Mouse (Mus musculus) left cerebral cortex, adult 6 months (tissue): Measurements from ENCODE around the gene Lama1. TPM values are rescaled to one million over a fixed set of nuclear protein-coding genes. Genes with fewer than 3 reads are reported as not detected.

Source experiments
- long read RNA-seq, 2 experiments: library from polyadenylated mRNA; unstranded; transcript quantifications; one replicate each; pipeline ENCODE4 v2.0.0; 2019 to 2020
- polyA plus RNA-seq: library from polyadenylated mRNA; unstranded; fragments of <200 nt; fragmentation: Nextera tagmentation; gene quantifications from 2 replicates; pipeline ENCODE4 v1.2.3, GENCODE M21; 2021

Gene Lama1
- 0.25 and 0.36 TPM in 2 replicates for polyA plus RNA-seq
- long read RNA-seq, experiment 1, partial matches to known transcripts, result 0 of 1 reads
- long read RNA-seq, experiment 1, other reads (novel, unspliced or antisense), result 1 of 1 reads
- long read RNA-seq, experiment 2, partial matches to known transcripts, result 1 of 2 reads
- long read RNA-seq, experiment 2, other reads (novel, unspliced or antisense), result 1 of 2 reads

GRCm38 (mm10) chr17:67696694-67697386 is at the start of gene Lama1:
Gene Lama1 (plus strand): TSS chr17:67697259.

Other genes with a start within 250 kb of the Lama1 start
- not detected in 2 replicates for gene Lrrc30, start 64.5 kb upstream of the Lama1 start, polyA plus RNA-seq